ENCODE assay signal across 15 mouse cellular contexts in genomic region chr3:123128091-123128490, GRCm38 (mm10).
DNase-seq lines count a peak whose midpoint lies in the region; ATAC-seq and TF ChIP-seq lines count a peak whose summit lies in the region.
"Had no signal": no experiment of that assay in that cellular context is flagged by ENCODE, and none has a peak within 500 bp of the region (broad histone marks: within the 10 kb centered on the region; RNA-seq: fewer than 3 reads in every experiment).

No protein-coding gene starts in this region.

- whole genome bisulfite sequencing in liver, adult 2 months: 71% methylated on average over 7 of the region's 7 CpGs
- 75% methylated on average over 7 of the region's 7 CpGs for WGBS in liver, embryonic 11.5 days

- H3K27ac ChIP-seq in gastrocnemius, adult 2 months: peak overlapping the region; percentile 90
- H3K27ac ChIP-seq in liver, adult 2 months (replicated peaks; ENCODE audit: insufficient read depth, low read depth, low read length): no peak overlapping the region
- no peak overlapping the region for H3K27ac ChIP-seq in liver, embryonic 11.5 days (ENCODE audit: low read depth, low read length)
- H3K27ac ChIP-seq: embryonic facial prominence, embryonic 10.5 days; heart, embryonic 13.5 days; hindbrain, embryonic 15.5 days had no signal

- no peaks in the 10 kb centered on the region for H3K4me1 ChIP-seq in liver, adult 2 months (ENCODE audit: control insufficient read depth, insufficient read depth, low read length)
- H3K4me1 ChIP-seq in liver, embryonic 11.5 days (replicated peaks; ENCODE audit: control insufficient read depth, insufficient read depth, low read length): no peaks in the 10 kb centered on the region
- H3K4me1 ChIP-seq: hindbrain, embryonic 15.5 days had no signal

- H3K79me2 ChIP-seq in liver, adult 2 months (ENCODE audit: control insufficient read depth, insufficient read depth, low read length): no peaks in the 10 kb centered on the region

- no peak for TF ChIP-seq POLR2A in liver, adult 2 months (IDR thresholded peaks at IDR 0.05; ENCODE audit: extremely low read depth, insufficient read depth, low read length)

- no peak for TF ChIP-seq CTCF in gastrocnemius, adult 2 months (IDR thresholded peaks at IDR 0.05)
- TF ChIP-seq CTCF in liver, adult 2 months (IDR thresholded peaks at IDR 0.05; ENCODE audit: low read depth, low read length): no peak

- H3K36me3 ChIP-seq in liver, adult 2 months (ENCODE audit: control insufficient read depth, insufficient read depth, low read length): no peaks in the 10 kb centered on the region
- no peaks in the 10 kb centered on the region for H3K36me3 ChIP-seq in liver, embryonic 11.5 days (ENCODE audit: control insufficient read depth, insufficient read depth, low read length)
- H3K36me3 ChIP-seq: embryonic facial prominence, embryonic 10.5 days; heart, embryonic 13.5 days; hindbrain, embryonic 15.5 days had no signal

- no peaks in the 10 kb centered on the region for H3K27me3 ChIP-seq in liver, adult 2 months (ENCODE audit: control insufficient read depth, insufficient read depth, low read length)
- no peaks in the 10 kb centered on the region for H3K27me3 ChIP-seq in liver, embryonic 11.5 days (replicated peaks; ENCODE audit: control insufficient read depth, insufficient read depth, low read length)
- H3K27me3 ChIP-seq: CH12.LX; heart, embryonic 13.5 days; hindbrain, embryonic 15.5 days; Patski had no signal

- H3K4me2 ChIP-seq in liver, embryonic 11.5 days: no peak overlapping the region
- H3K4me2 ChIP-seq: heart, embryonic 13.5 days; hindbrain, embryonic 15.5 days had no signal

- H3K9ac ChIP-seq in liver, adult 2 months (ENCODE audit: low read depth, low read length): no peak overlapping the region
- no peak overlapping the region for H3K9ac ChIP-seq in liver, embryonic 11.5 days (ENCODE audit: low read depth, low read length)
- H3K9ac ChIP-seq: forebrain, postnatal 0 days; heart, embryonic 13.5 days; hindbrain, embryonic 15.5 days had no signal

- H3K4me3 ChIP-seq in gastrocnemius, adult 2 months: no peak overlapping the region
- no peak overlapping the region for H3K4me3 ChIP-seq in liver, adult 2 months (ENCODE audit: insufficient read depth, low read depth, low read length)
- no peak overlapping the region for H3K4me3 ChIP-seq in liver, embryonic 11.5 days (ENCODE audit: low read depth, low read length)
- H3K4me3 ChIP-seq: embryonic facial prominence, embryonic 10.5 days; heart, embryonic 13.5 days; hindbrain, embryonic 15.5 days had no signal

- intact Hi-C loops in gastrocnemius, adult 2 months (cut with DNase I): no loop called here

- ATAC-seq in liver, embryonic 11.5 days (replicated peaks; ENCODE audit: low FRiP score): no peak
- ATAC-seq: activated CD4-positive, CD25-positive, alpha-beta regulatory T cell, adult 4 months; intestine, embryonic 16.5 days; Patski had no signal

- DNase-seq in embryo, embryonic 10 days (ENCODE audit: low spot score): peak; percentile 20
- DNase-seq in embryo, embryonic 9.5 days (ENCODE audit: extremely low spot score): no peak
- DNase-seq in gastrocnemius, adult 2 months: no peak
- DNase-seq in gastrocnemius, postnatal 4 days (ENCODE audit: low spot score in 2 of 2): no peak
- peak; percentile 36 for DNase-seq in liver, adult 2 months (ENCODE audit: extremely low read depth, low read depth, low spot score)
- no peak for DNase-seq in liver, embryonic 11.5 days (ENCODE audit: low spot score)
- DNase-seq in lung, adult 18-20 months: no peak

- no peaks in the 10 kb centered on the region for H3K9me3 ChIP-seq in liver, embryonic 11.5 days (ENCODE audit: control insufficient read depth, low read length)
- H3K9me3 ChIP-seq: embryonic facial prominence, embryonic 10.5 days; heart, embryonic 13.5 days; hindbrain, embryonic 15.5 days had no signal

Comparison
In these comparisons a context has a peak if more than half of its experiments do, and no peak if none do; other contexts are left out.
1. DNase-seq: peak in embryo, embryonic 10 days (single experiment) and liver, adult 2 months (single experiment); none in embryo, embryonic 9.5 days (single experiment), gastrocnemius, adult 2 months (single experiment), gastrocnemius, postnatal 4 days (0 of 2), liver, embryonic 11.5 days (single experiment) and lung, adult 18-20 months (0 of 2).